ENCODE assay signal across 17 mouse cellular contexts in genomic region chr15:32003489-32003888, GRCm38 (mm10).
DNase-seq lines count a peak whose midpoint lies in the region; ATAC-seq and TF ChIP-seq lines count a peak whose summit lies in the region.
"Had no signal": no experiment of that assay in that cellular context is flagged by ENCODE, and none has a peak within 500 bp of the region (broad histone marks: within the 10 kb centered on the region; RNA-seq: fewer than 3 reads in every experiment).

No protein-coding gene starts in this region.

- peak; percentile 4; the same call in 1 of the 2 replicates for ATAC-seq in hindbrain, embryonic 13.5 days (ENCODE audit: low FRiP score)
- ATAC-seq in hindbrain, postnatal 0 days, result no peak
- ATAC-seq in forebrain, embryonic 14.5 days, result peak; percentile 52
- peak; percentile 70; the same call in 1 of the 2 replicates for ATAC-seq in limb, embryonic 12.5 days (ENCODE audit: insufficient number of reproducible peaks, insufficient read depth, low FRiP score, low TSS enrichment, low read depth)
- peak; percentile 37 for ATAC-seq in midbrain, embryonic 15.5 days (replicated peaks)
- ATAC-seq in inflammation-experienced regulatory T-cells, adult 6 months, result no peak
- ATAC-seq: intestine, embryonic 15.5 days had no signal

- no peak overlapping the region for H3K4me2 ChIP-seq in hindbrain, embryonic 13.5 days
- no peak overlapping the region for H3K4me2 ChIP-seq in hindbrain, postnatal 0 days (ENCODE audit: low read depth, low read length)
- H3K4me2 ChIP-seq in forebrain, embryonic 14.5 days (ENCODE audit: low read length), result peak overlapping the region; percentile 14; the same call in 1 of the 2 replicates
- peak overlapping the region; percentile 13; the same call in 1 of the 2 replicates for H3K4me2 ChIP-seq in limb, embryonic 12.5 days
- no peak overlapping the region for H3K4me2 ChIP-seq in midbrain, embryonic 15.5 days
- H3K4me2 ChIP-seq: intestine, embryonic 15.5 days had no signal

- no peaks in the 10 kb centered on the region for H3K27me3 ChIP-seq in hindbrain, embryonic 13.5 days
- no peaks in the 10 kb centered on the region for H3K27me3 ChIP-seq in hindbrain, postnatal 0 days (ENCODE audit: insufficient read depth, low read length)
- no peaks in the 10 kb centered on the region for H3K27me3 ChIP-seq in forebrain, embryonic 14.5 days (replicated peaks; ENCODE audit: control insufficient read depth, insufficient read depth, low read length)
- peaks cover 44% of the 10 kb centered on the region for H3K27me3 ChIP-seq in limb, embryonic 12.5 days
- H3K27me3 ChIP-seq in midbrain, embryonic 15.5 days (replicated peaks), result no peaks in the 10 kb centered on the region
- H3K27me3 ChIP-seq: CH12.LX; intestine, embryonic 15.5 days had no signal

- no peak overlapping the region for H3K9ac ChIP-seq in hindbrain, embryonic 13.5 days
- H3K9ac ChIP-seq in hindbrain, postnatal 0 days (replicated peaks; ENCODE audit: low read length), result no peak overlapping the region
- H3K9ac ChIP-seq in forebrain, embryonic 14.5 days (ENCODE audit: low read length), result no peak overlapping the region
- no peak overlapping the region for H3K9ac ChIP-seq in limb, embryonic 12.5 days (replicated peaks)
- H3K9ac ChIP-seq in midbrain, embryonic 15.5 days, result no peak overlapping the region
- H3K9ac ChIP-seq: intestine, embryonic 15.5 days had no signal

- no peaks in the 10 kb centered on the region for H3K36me3 ChIP-seq in hindbrain, embryonic 13.5 days
- H3K36me3 ChIP-seq in hindbrain, postnatal 0 days (ENCODE audit: insufficient read depth, low read length), result no peaks in the 10 kb centered on the region
- no peaks in the 10 kb centered on the region for H3K36me3 ChIP-seq in forebrain, embryonic 14.5 days (ENCODE audit: control insufficient read depth, insufficient read depth, low read length)
- no peaks in the 10 kb centered on the region for H3K36me3 ChIP-seq in limb, embryonic 12.5 days
- no peaks in the 10 kb centered on the region for H3K36me3 ChIP-seq in midbrain, embryonic 15.5 days (replicated peaks)
- H3K36me3 ChIP-seq: embryonic facial prominence, embryonic 10.5 days; hindbrain, embryonic 10.5 days; intestine, embryonic 15.5 days had no signal

- TF ChIP-seq CTCF in hindbrain, postnatal 0 days (IDR thresholded peaks at IDR 0.05; ENCODE audit: low read depth), result no peak

- peaks cover 16% of the 10 kb centered on the region for H3K4me1 ChIP-seq in hindbrain, embryonic 13.5 days (replicated peaks)
- H3K4me1 ChIP-seq in hindbrain, postnatal 0 days (ENCODE audit: insufficient read depth, low read length), result 0 out of 2 replicates have a peak, but pooled peaks cover 6% of the 10 kb centered on the region
- H3K4me1 ChIP-seq in forebrain, embryonic 14.5 days (ENCODE audit: control insufficient read depth, insufficient read depth, low read length), result peaks cover 24% of the 10 kb centered on the region
- peaks cover 17% of the 10 kb centered on the region for H3K4me1 ChIP-seq in limb, embryonic 12.5 days (replicated peaks)
- H3K4me1 ChIP-seq in midbrain, embryonic 15.5 days, result peaks cover 17% of the 10 kb centered on the region
- H3K4me1 ChIP-seq: intestine, embryonic 15.5 days had no signal

- no peak overlapping the region for H3K27ac ChIP-seq in hindbrain, embryonic 13.5 days
- H3K27ac ChIP-seq in hindbrain, postnatal 0 days, result no peak overlapping the region
- H3K27ac ChIP-seq in forebrain, embryonic 14.5 days (ENCODE audit: low read depth, low read length), result peak overlapping the region; percentile 72
- 0 out of 2 replicates have a peak overlapping the region, but pooled peaks have one; percentile 29 for H3K27ac ChIP-seq in limb, embryonic 12.5 days
- no peak overlapping the region for H3K27ac ChIP-seq in midbrain, embryonic 15.5 days
- H3K27ac ChIP-seq: embryonic facial prominence, embryonic 10.5 days; hindbrain, embryonic 10.5 days; intestine, embryonic 15.5 days; left cerebral cortex, adult 2 months; stomach, postnatal 0 days had no signal

- H3K9me3 ChIP-seq in hindbrain, embryonic 13.5 days, result no peaks in the 10 kb centered on the region
- no peaks in the 10 kb centered on the region for H3K9me3 ChIP-seq in hindbrain, postnatal 0 days (ENCODE audit: low read length)
- no peaks in the 10 kb centered on the region for H3K9me3 ChIP-seq in forebrain, embryonic 14.5 days (replicated peaks; ENCODE audit: control insufficient read depth, low read length)
- no peaks in the 10 kb centered on the region for H3K9me3 ChIP-seq in limb, embryonic 12.5 days
- H3K9me3 ChIP-seq in midbrain, embryonic 15.5 days, result no peaks in the 10 kb centered on the region
- H3K9me3 ChIP-seq: embryonic facial prominence, embryonic 10.5 days; hindbrain, embryonic 10.5 days; intestine, embryonic 15.5 days had no signal

- H3K4me3 ChIP-seq in hindbrain, embryonic 13.5 days, result no peak overlapping the region
- H3K4me3 ChIP-seq in hindbrain, postnatal 0 days (ENCODE audit: low read length), result no peak overlapping the region
- H3K4me3 ChIP-seq in forebrain, embryonic 14.5 days (ENCODE audit: low read depth, low read length), result no peak overlapping the region
- H3K4me3 ChIP-seq in limb, embryonic 12.5 days (replicated peaks), result no peak overlapping the region
- H3K4me3 ChIP-seq in midbrain, embryonic 15.5 days, result no peak overlapping the region
- H3K4me3 ChIP-seq: embryonic facial prominence, embryonic 10.5 days; hindbrain, embryonic 10.5 days; intestine, embryonic 15.5 days; left cerebral cortex, adult 2 months had no signal

- WGBS in hindbrain, embryonic 13.5 days, result 9% methylated on average over 5 of the region's 6 CpGs
- WGBS in hindbrain, postnatal 0 days, result 17% methylated on average over 5 of the region's 6 CpGs
- WGBS in forebrain, embryonic 14.5 days, result 1% methylated on average over 5 of the region's 6 CpGs
- 5% methylated on average over 6 of the region's 6 CpGs for WGBS in limb, embryonic 12.5 days
- WGBS in midbrain, embryonic 15.5 days, result 6% methylated on average over 4 of the region's 6 CpGs

- no peak for DNase-seq in hindbrain, postnatal 0 days (ENCODE audit: low spot score)
- peak; percentile 49 for DNase-seq in forebrain, embryonic 14.5 days (ENCODE audit: low spot score)
- no peak for DNase-seq in thymus, postnatal 36 days
- DNase-seq in thymus, postnatal 14 days, result no peak
- DNase-seq: kidney, adult 9 months; kidney, postnatal 36 days; lung, adult 2 months had no signal

Comparison
In these comparisons a context has a peak if more than half of its experiments do, and no peak if none do; other contexts are left out.
1. ATAC-seq: peak in hindbrain, embryonic 13.5 days (single experiment), forebrain, embryonic 14.5 days (single experiment), limb, embryonic 12.5 days (single experiment) and midbrain, embryonic 15.5 days (single experiment); none in hindbrain, postnatal 0 days (single experiment) and inflammation-experienced regulatory T-cells, adult 6 months (single experiment).
2. H3K27ac ChIP-seq: peak in forebrain, embryonic 14.5 days (single experiment) and limb, embryonic 12.5 days (single experiment); none in hindbrain, embryonic 13.5 days (single experiment), hindbrain, postnatal 0 days (single experiment) and midbrain, embryonic 15.5 days (single experiment).
3. H3K4me2 ChIP-seq: peak in forebrain, embryonic 14.5 days (single experiment) and limb, embryonic 12.5 days (single experiment); none in hindbrain, embryonic 13.5 days (single experiment), hindbrain, postnatal 0 days (single experiment) and midbrain, embryonic 15.5 days (single experiment).